Mouse (Mus musculus) heart, postnatal 25 days (tissue): Measurements from ENCODE around the gene Clec4g. TPM values are rescaled to one million over a fixed set of nuclear protein-coding genes. Genes with fewer than 3 reads are reported as not detected.
"Not testable (repeated sequence)": the region's sequence is repeated elsewhere in the genome, so short reads cannot be mapped to it uniquely, and the experiment has no call there.

Experiments used
- DNase-seq: peaks from one replicate; pipeline ENCODE4 v3.0.0; 2022; ENCODE audit warnings: low spot score
- intact Hi-C: fragments of 180-260 bp; cut with DNase I; formaldehyde crosslinking; loops from one replicate; pipeline ENCODE4 v1.15.1; 2025
- total RNA-seq, 2 experiments: library from RNA; stranded (reverse); gene quantifications; 2 replicates each; pipeline ENCODE4 v1.2.3; 2021

Gene Clec4g
- under 1 TPM; 0.65 to 0.67 TPM for total RNA-seq

- DNase-seq = no peak
- intact Hi-C loops = no loop called here
Observed at GRCm38 (mm10) chr8:3720551-3720950, at the start of gene Clec4g. Gene Clec4g, minus strand, starts transcription at chr8:3720651.

GRCm38 (mm10) chr8:3768641-3769040 is 48.2 kb upstream of the Clec4g start:
- intact Hi-C loops, DNase-seq: not testable (repeated sequence)

DNA sequence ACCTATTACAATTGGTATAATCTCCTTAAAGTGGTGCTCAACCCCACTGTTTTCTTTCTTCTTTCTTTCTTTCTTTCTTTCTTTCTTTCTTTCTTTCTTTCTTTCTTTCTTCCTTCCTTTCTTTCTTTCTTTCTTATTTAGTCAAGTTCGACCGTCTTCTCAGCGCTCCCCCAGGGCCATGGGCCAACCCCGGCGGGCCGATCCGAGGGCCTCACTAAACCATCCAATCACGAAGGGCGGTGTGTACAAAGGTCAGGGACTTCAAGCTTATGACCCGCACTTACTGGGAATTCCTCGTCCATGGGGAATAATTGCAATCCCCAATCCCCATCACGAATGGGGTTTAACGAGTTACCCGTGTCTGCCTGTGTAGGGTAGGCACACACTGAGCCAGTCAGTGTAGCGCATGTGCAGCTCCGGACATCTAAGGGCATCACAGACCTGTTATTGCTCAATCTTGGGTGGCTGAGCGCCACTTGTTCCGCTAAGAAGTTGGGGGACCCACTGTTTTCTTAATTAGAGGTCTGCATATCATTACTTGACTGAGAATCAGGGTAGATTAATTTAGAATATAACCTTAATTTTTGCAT is 33.9 kb upstream of the Clec4g start:
- intact Hi-C loops = no loop called here
- DNase-seq = no peak

GRCm38 (mm10) chr8:3748761-3749160 is 28.3 kb upstream of the Clec4g start, which contains the start of gene Cd209a:
Gene Cd209a, minus strand, starts transcription at chr8:3748984.
- intact Hi-C loops = no loop called here

GRCm38 (mm10) chr8:3736947-3737346 is 16.5 kb upstream of the Clec4g start:
- DNase-seq = no peak
- intact Hi-C loops = no loop called here

More at GRCm38 (mm10) chr8:3748761-3749160, 28.3 kb upstream of the Clec4g start, which contains the start of gene Cd209a:
- DNase-seq = no peak

GRCm38 (mm10) chr8:3735599-3735998 is 15.1 kb upstream of the Clec4g start:
- intact Hi-C loops = no loop called here
- no peak for DNase-seq

- intact Hi-C loops = no loop called here
Observed at GRCm38 (mm10) chr8:3734084-3734483, 13.6 kb upstream of the Clec4g start.

DNA sequence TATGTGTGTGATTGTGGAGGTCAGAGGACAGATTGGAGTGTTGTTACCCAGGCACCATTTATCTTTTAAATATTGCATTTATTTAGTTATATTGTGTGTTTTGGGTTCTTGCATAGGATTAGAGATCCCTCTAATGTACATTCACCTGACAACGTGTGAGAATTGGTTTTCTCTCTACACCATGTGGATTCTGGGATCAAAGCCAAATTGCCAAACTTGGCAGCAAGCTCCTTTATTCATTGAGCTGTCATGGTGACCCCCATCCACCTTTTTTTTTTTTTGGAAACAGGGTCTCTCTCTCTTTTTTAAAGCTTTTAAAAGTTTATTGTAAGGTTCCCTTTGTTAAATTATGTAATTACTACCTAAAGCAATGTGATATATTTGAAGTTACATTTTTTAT is 590 bp upstream of the Clec4g start:
- no peak for DNase-seq
- intact Hi-C loops = no loop called here

More at GRCm38 (mm10) chr8:3734084-3734483, 13.6 kb upstream of the Clec4g start:
- DNase-seq = no peak

DNA sequence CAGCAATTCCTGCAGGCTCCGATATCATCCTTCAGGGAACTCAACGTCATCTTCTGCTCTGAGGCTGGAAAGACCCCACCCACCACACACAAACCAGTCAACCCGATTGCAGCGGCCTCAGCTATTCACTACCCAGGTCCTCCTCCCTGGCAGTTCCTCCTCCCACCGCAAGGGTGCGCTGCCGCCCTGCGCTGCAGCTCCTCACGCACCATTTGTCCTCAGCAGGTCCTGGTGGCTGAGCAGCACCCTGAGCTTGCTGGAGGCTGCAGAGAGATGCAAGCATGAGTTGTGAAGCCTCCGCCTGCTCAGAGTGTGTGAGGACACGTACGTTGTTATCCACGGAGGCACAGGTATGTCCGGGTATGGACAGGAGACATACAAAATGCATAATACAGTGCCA is 1.9 kb downstream of the Clec4g start:
- intact Hi-C loops = loop anchor here (5.0 kb wide), 1 partner anchor 239 kb away; no protein-coding TSS in a partner anchor
- peak; percentile 32 for DNase-seq

- DNase-seq = no peak
- intact Hi-C loops = loop anchor here (5.0 kb wide), 1 partner anchor 240 kb away; no protein-coding TSS in a partner anchor
Observed at GRCm38 (mm10) chr8:3717321-3717954, 3.0 kb downstream of the Clec4g start.

DNA sequence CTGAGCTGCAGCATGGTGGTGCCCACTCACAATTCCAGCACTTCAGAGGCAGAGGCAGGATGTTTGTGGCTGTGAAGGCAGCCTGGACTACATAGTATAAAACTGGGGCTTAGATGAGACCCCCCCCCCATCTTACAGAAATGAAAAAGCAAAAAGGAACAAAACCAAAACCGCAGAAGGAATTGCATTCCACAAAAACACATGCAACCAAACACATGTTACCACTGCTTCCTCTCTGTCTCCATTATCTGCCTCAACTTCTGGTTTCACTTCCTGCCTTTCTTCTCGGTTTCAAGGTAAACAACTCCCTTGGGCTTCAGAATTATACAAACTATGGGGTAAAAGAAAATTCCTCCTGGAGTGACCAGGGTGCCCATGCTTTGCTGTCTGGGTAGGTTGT is 8.8 kb downstream of the Clec4g start:
- intact Hi-C loops = no loop called here
- no peak for DNase-seq

- no peak for DNase-seq
- intact Hi-C loops = no loop called here
Observed at GRCm38 (mm10) chr8:3710312-3710711, 10.1 kb downstream of the Clec4g start.

- intact Hi-C loops = no loop called here
- DNase-seq = no peak
Observed at GRCm38 (mm10) chr8:3707611-3708010, 12.8 kb downstream of the Clec4g start.

GRCm38 (mm10) chr8:3705711-3706110 is 14.7 kb downstream of the Clec4g start:
- DNase-seq = no peak
- intact Hi-C loops = no loop called here

DNA sequence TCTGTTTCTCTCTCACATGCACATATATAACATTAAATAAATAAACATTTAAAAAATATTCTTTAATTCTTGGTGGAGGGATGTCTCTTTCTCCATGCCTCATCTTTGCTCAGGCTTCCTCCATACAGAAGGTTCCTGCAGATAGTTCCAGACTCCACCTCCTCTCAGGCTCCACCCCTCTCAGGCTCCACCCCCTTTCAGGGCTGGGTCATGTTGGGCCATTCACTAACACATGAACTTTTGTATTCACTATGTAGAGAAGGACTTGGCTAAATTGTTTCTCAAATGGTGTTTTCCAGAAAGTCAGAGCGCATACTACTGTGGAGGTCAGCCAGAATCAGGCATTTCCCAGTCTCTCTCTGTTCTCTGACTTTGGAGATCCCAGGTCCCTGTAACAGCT is 19.0 kb downstream of the Clec4g start:
- DNase-seq = no peak
- intact Hi-C loops = no loop called here

DNA sequence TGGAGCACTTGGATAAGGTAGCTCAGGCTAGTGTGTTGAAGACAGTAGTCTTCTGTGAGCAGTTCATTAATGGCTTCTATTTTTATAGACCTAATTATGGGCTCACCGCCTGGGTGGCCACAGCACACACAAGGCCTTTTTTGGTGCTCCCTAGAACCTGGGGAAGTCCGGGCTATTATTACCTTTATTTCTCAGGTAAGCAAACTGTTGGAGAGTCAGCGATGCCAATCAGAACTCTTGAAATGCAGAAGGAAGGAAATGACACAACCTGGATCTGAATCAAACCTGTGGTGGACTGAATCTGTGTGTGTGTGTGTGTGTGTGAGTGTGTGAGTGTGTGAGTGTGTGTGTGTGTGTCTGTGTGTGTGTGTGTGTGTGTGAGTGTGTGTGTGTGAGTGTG is 26.3 kb downstream of the Clec4g start, which contains the start of gene Fcer2a:
Gene Fcer2a (minus strand): TSS at position 55 of the 400 bp plus-strand sequence.
- no peak for DNase-seq
- intact Hi-C loops = no loop called here

GRCm38 (mm10) chr8:3690774-3691173 is 29.7 kb downstream of the Clec4g start:
- intact Hi-C loops = no loop called here
- DNase-seq = no peak

DNA sequence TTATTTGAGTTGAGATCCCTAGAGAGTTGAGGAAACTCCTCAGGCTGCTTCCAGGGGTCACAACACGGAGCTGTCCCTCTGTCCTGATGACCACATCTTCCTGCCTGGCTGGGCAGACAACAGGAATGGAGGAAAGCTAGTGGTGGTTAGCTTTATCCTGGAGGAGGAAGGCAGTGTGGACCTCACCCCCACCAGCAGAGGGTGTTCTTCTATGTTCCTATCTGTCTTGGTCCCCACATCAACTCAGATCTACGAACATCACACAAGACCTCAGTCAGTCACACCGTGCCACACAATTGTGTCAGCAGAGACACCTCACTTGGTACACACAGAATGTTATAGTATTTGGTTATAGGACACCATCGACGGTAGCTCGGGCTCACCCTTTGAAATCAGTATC is 32.9 kb downstream of the Clec4g start:
- intact Hi-C loops = no loop called here
- no peak for DNase-seq

DNA sequence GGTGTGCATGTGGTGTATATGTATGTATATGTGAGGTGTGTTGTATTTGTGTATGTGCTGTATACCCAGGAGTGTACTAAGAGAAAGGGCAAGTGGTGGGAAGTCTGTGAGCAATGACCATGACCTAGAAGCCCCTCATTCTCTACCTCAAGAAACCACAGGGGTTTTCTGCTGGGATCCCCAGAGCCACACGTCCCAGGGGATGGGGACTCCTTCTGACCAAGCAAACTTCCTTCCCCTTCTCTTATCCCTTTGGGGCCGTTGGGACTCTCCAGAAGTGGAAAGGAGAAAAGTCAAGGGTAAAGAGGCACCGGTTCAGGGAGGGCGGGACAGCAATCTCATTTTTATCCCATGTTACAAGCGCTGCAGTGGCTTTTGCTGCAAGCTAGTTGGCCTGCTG is 35.0 kb downstream of the Clec4g start:
- DNase-seq = no peak
- intact Hi-C loops = no loop called here

GRCm38 (mm10) chr8:3684530-3684929 is 35.9 kb downstream of the Clec4g start:
- DNase-seq = no peak
- intact Hi-C loops = no loop called here

- no peak for DNase-seq
- intact Hi-C loops = no loop called here
Observed at GRCm38 (mm10) chr8:3683408-3684176, 36.9 kb downstream of the Clec4g start.
